Mouse (Mus musculus): ENCODE measurements around the gene Rnaseh2c. TPM values are rescaled to one million over a fixed set of nuclear protein-coding genes. Genes with fewer than 3 reads are reported as not detected.

Gene Rnaseh2c
- polyA plus RNA-seq, 1 experiment from 2014 or later: 164 TPM

- Histone ChIP-seq H3K4me3 (replicated peaks) (no peak overlapping the region), H3K4me1 (replicated peaks) (no peaks in the 10 kb centered on the region), H3K4me2 (no peak overlapping the region), H3K27ac (no peak overlapping the region), H3K27me3 (peaks cover 14% of the 10 kb centered on the region), H3K9ac (no peak overlapping the region), H3K36me3 (no peaks in the 10 kb centered on the region), H3K9me3 (replicated peaks) (no peaks in the 10 kb centered on the region)
- DNase-seq: no peak
- ATAC-seq (ENCODE audit: low read depth): no peak
- WGBS (ENCODE audit: insufficient replicate concordance): 74% methylated on average over 6 of the region's 6 CpGs
These were observed 20.9 kb upstream of the Rnaseh2c start for GRCm38 (mm10) chr19:5580776-5581175.

GRCm38 (mm10) chr19:5581995-5582394 is 19.7 kb upstream of the Rnaseh2c start:
- Histone ChIP-seq H3K4me3 (replicated peaks) (no peak overlapping the region), H3K27ac (no peak overlapping the region), H3K9me3 (replicated peaks) (no peaks in the 10 kb centered on the region), H3K4me2 (no peak overlapping the region), H3K36me3 (no peaks in the 10 kb centered on the region), H3K4me1 (replicated peaks) (no peaks in the 10 kb centered on the region), H3K9ac (no peak overlapping the region), H3K27me3 (peaks cover 14% of the 10 kb centered on the region)
- DNase-seq (no peak), ATAC-seq (ENCODE audit: low read depth) (no peak)
- WGBS (ENCODE audit: insufficient replicate concordance): 64% methylated on average over 2 of the region's 2 CpGs

GRCm38 (mm10) chr19:5589159-5589558 is 12.5 kb upstream of the Rnaseh2c start:
- no peak overlapping the region for H3K9ac ChIP-seq
- no peak overlapping the region for H3K27ac ChIP-seq
- no peak overlapping the region for H3K4me2 ChIP-seq
- 0 out of 2 replicates have a peak, but pooled peaks cover 4% of the 10 kb centered on the region for H3K27me3 ChIP-seq
- H3K4me3 ChIP-seq (replicated peaks): no peak overlapping the region
- no peaks in the 10 kb centered on the region for H3K36me3 ChIP-seq
- H3K4me1 ChIP-seq (replicated peaks): no peaks in the 10 kb centered on the region
- DNase-seq (no peak), ATAC-seq (ENCODE audit: low read depth) (no peak)
- no peaks in the 10 kb centered on the region for H3K9me3 ChIP-seq (replicated peaks)
- 65% methylated on average over 9 of the region's 9 CpGs for WGBS (ENCODE audit: insufficient replicate concordance)

GRCm38 (mm10) chr19:5591888-5592287 is 9.8 kb upstream of the Rnaseh2c start:
- Histone ChIP-seq H3K27me3 (0 out of 2 replicates have a peak, but pooled peaks cover 4% of the 10 kb centered on the region), H3K4me3 (replicated peaks) (no peak overlapping the region), H3K36me3 (no peaks in the 10 kb centered on the region), H3K27ac (no peak overlapping the region), H3K4me1 (replicated peaks) (no peaks in the 10 kb centered on the region), H3K9ac (no peak overlapping the region), H3K9me3 (replicated peaks) (no peaks in the 10 kb centered on the region), H3K4me2 (no peak overlapping the region)
- ATAC-seq (ENCODE audit: low read depth) (no peak), DNase-seq (no peak)
- 67% methylated on average over 6 of the region's 6 CpGs for WGBS (ENCODE audit: insufficient replicate concordance)

GRCm38 (mm10) chr19:5599224-5599623 is 2.4 kb upstream of the Rnaseh2c start:
- Histone ChIP-seq H3K4me3 (replicated peaks) (no peak overlapping the region), H3K27me3 (no peaks in the 10 kb centered on the region), H3K36me3 (peaks cover 16% of the 10 kb centered on the region), H3K27ac (no peak overlapping the region), H3K4me1 (replicated peaks) (peaks cover 25% of the 10 kb centered on the region), H3K9ac (no peak overlapping the region), H3K4me2 (no peak overlapping the region), H3K9me3 (replicated peaks) (no peaks in the 10 kb centered on the region)
- ATAC-seq (ENCODE audit: low read depth) (no peak), DNase-seq (no peak)
- WGBS (ENCODE audit: insufficient replicate concordance): 57% methylated on average over 4 of the region's 4 CpGs

GRCm38 (mm10) chr19:5603664-5604063 is 2.0 kb downstream of the Rnaseh2c start:
- Histone ChIP-seq H3K9me3 (replicated peaks) (no peaks in the 10 kb centered on the region), H3K36me3 (peaks cover 60% of the 10 kb centered on the region), H3K27ac (peak overlapping the region; percentile 20; the same call in 1 of the 2 replicates), H3K4me2 (peak overlapping the region; percentile 94), H3K9ac (no peak overlapping the region), H3K4me3 (replicated peaks) (peak overlapping the region; percentile 92; the same call in 1 of the 2 replicates), H3K27me3 (no peaks in the 10 kb centered on the region), H3K4me1 (replicated peaks) (peaks cover 34% of the 10 kb centered on the region)
- ATAC-seq (ENCODE audit: low read depth) (no peak), DNase-seq (no peak)
- WGBS (ENCODE audit: insufficient replicate concordance): 78% methylated on average over 7 of the region's 7 CpGs

GRCm38 (mm10) chr19:5605126-5605525 is 3.5 kb downstream of the Rnaseh2c start:
- H3K4me2 ChIP-seq: no peak overlapping the region
- H3K36me3 ChIP-seq: peaks cover 65% of the 10 kb centered on the region

GRCm38 (mm10) chr19:5606196-5606595 is 4.5 kb downstream of the Rnaseh2c start:
- no peak overlapping the region for H3K4me3 ChIP-seq (replicated peaks)
- H3K9me3 ChIP-seq (replicated peaks): no peaks in the 10 kb centered on the region
- H3K27me3 ChIP-seq: no peaks in the 10 kb centered on the region
- DNase-seq (no peak), ATAC-seq (ENCODE audit: low read depth) (no peak)
- peaks cover 65% of the 10 kb centered on the region for H3K36me3 ChIP-seq
- H3K27ac ChIP-seq: no peak overlapping the region
- WGBS (ENCODE audit: insufficient replicate concordance): 84% methylated on average over 8 of the region's 8 CpGs
- no peak overlapping the region for H3K9ac ChIP-seq
- peaks cover 54% of the 10 kb centered on the region for H3K4me1 ChIP-seq (replicated peaks)
- H3K4me2 ChIP-seq: no peak overlapping the region

More at GRCm38 (mm10) chr19:5605126-5605525, 3.5 kb downstream of the Rnaseh2c start:
- H3K9me3 ChIP-seq (replicated peaks): no peaks in the 10 kb centered on the region
- peaks cover 44% of the 10 kb centered on the region for H3K4me1 ChIP-seq (replicated peaks)
- DNase-seq: no peak
- H3K4me3 ChIP-seq (replicated peaks): no peak overlapping the region
- no peaks in the 10 kb centered on the region for H3K27me3 ChIP-seq
- no peak overlapping the region for H3K27ac ChIP-seq
- WGBS (ENCODE audit: insufficient replicate concordance): 84% methylated on average over 7 of the region's 7 CpGs
- H3K9ac ChIP-seq: no peak overlapping the region
- no peak for ATAC-seq (ENCODE audit: low read depth)

GRCm38 (mm10) chr19:5607705-5608410 is 6.2 kb downstream of the Rnaseh2c start:
- Histone ChIP-seq H3K9ac (no peak overlapping the region; the same call in 1 of the 2 replicates), H3K36me3 (peaks cover 63% of the 10 kb centered on the region), H3K9me3 (replicated peaks) (no peaks in the 10 kb centered on the region), H3K4me2 (no peak overlapping the region), H3K4me3 (replicated peaks) (no peak overlapping the region), H3K27ac (no peak overlapping the region; the same call in 1 of the 2 replicates), H3K27me3 (no peaks in the 10 kb centered on the region), H3K4me1 (replicated peaks) (peaks cover 56% of the 10 kb centered on the region)
- ATAC-seq (ENCODE audit: low read depth): no peak
- 92% methylated on average over 26 of the region's 26 CpGs for WGBS (ENCODE audit: insufficient replicate concordance)
- no peak for DNase-seq

GRCm38 (mm10) chr19:5608707-5609106 is 7.0 kb downstream of the Rnaseh2c start:
- H3K4me2 ChIP-seq: peak overlapping the region; percentile 88
- peak overlapping the region; percentile 80 for H3K4me3 ChIP-seq (replicated peaks)
- WGBS (ENCODE audit: insufficient replicate concordance): 89% methylated on average over 13 of the region's 13 CpGs
- H3K4me1 ChIP-seq (replicated peaks): peaks cover 56% of the 10 kb centered on the region
- DNase-seq (no peak), ATAC-seq (ENCODE audit: low read depth) (no peak)
- H3K9ac ChIP-seq: peak overlapping the region; percentile 81
- no peaks in the 10 kb centered on the region for H3K27me3 ChIP-seq
- H3K27ac ChIP-seq: peak overlapping the region; percentile 91
- peaks cover 54% of the 10 kb centered on the region for H3K36me3 ChIP-seq
- H3K9me3 ChIP-seq (replicated peaks): no peaks in the 10 kb centered on the region

- Histone ChIP-seq H3K9me3 (replicated peaks) (no peaks in the 10 kb centered on the region), H3K4me2 (peak overlapping the region; percentile 88), H3K36me3 (peaks cover 50% of the 10 kb centered on the region), H3K27me3 (no peaks in the 10 kb centered on the region), H3K4me1 (replicated peaks) (peaks cover 56% of the 10 kb centered on the region), H3K27ac (peak overlapping the region; percentile 91), H3K9ac (peak overlapping the region; percentile 81), H3K4me3 (replicated peaks) (peak overlapping the region; percentile 80)
- 67% methylated on average over 10 of the region's 10 CpGs for WGBS (ENCODE audit: insufficient replicate concordance)
- no peak for DNase-seq
- no peak for ATAC-seq (ENCODE audit: low read depth)
These were observed 7.5 kb downstream of the Rnaseh2c start for GRCm38 (mm10) chr19:5609171-5609546.

All from liver, embryonic 13.5 days (tissue).